20 mouse cellular contexts compared by ENCODE assay signal in the genomic region with DNA sequence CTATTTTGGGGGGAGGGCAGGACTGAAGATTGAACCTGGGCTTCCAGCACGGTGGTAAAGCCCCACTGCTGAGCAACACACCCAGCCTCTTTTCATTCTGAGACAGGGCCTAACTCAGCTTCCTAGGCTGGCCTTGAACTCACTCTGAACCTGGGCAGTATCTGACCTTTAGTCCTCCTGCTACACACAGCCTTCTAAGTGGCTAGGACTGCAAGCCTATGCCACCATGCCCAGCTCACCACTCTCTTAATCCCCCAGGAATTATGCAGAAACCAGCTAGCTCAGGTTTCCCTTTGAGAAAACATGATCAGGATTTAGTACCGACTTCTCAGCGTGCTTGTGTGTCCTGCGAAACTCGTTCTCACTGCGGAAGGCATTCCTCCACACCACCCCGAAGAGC.
"Had no signal": no experiment of that assay in that cellular context is flagged by ENCODE, and none has a peak within 500 bp of the region (broad histone marks: within the 10 kb centered on the region; RNA-seq: fewer than 3 reads in every experiment).

No protein-coding gene starts in this region.

- H3K4me1 ChIP-seq: limb, embryonic 13.5 days; midbrain, embryonic 12.5 days; midbrain, embryonic 15.5 days; neural tube, embryonic 12.5 days; neural tube, embryonic 15.5 days had no signal

- ATAC-seq: intestine, embryonic 16.5 days; liver, postnatal 0 days; lung, postnatal 0 days; midbrain, embryonic 15.5 days had no signal

- H3K27ac ChIP-seq: limb, embryonic 10.5 days; limb, embryonic 13.5 days; liver, embryonic 14.5 days; macrophage; midbrain, embryonic 12.5 days; midbrain, embryonic 15.5 days; neural tube, embryonic 12.5 days; neural tube, embryonic 15.5 days had no signal

- H3K4me3 ChIP-seq: limb, embryonic 10.5 days; limb, embryonic 13.5 days; midbrain, embryonic 12.5 days; midbrain, embryonic 15.5 days; neural tube, embryonic 12.5 days; neural tube, embryonic 15.5 days had no signal

- H3K9ac ChIP-seq: limb, embryonic 13.5 days; liver, embryonic 14.5 days; liver, postnatal 0 days; lung, embryonic 14.5 days; midbrain, embryonic 12.5 days; midbrain, embryonic 15.5 days; neural tube, embryonic 12.5 days; neural tube, embryonic 15.5 days had no signal

- DNase-seq: kidney, adult 18-20 months; kidney, adult 9 months; kidney, postnatal 14 days; kidney, postnatal 4 days; liver; liver, postnatal 0 days; lung, embryonic 14.5 days; right cerebral cortex, adult 18-20 months; right cerebral cortex, postnatal 14 days; right cerebral cortex, postnatal 4 days had no signal

- H3K36me3 ChIP-seq: midbrain, embryonic 12.5 days; midbrain, embryonic 15.5 days had no signal

- H3K9me3 ChIP-seq: limb, embryonic 10.5 days; limb, embryonic 13.5 days; midbrain, embryonic 12.5 days; midbrain, embryonic 15.5 days; neural tube, embryonic 12.5 days; neural tube, embryonic 15.5 days had no signal

- H3K4me2 ChIP-seq: limb, embryonic 13.5 days; lung, embryonic 14.5 days; midbrain, embryonic 12.5 days; midbrain, embryonic 15.5 days; neural tube, embryonic 12.5 days; neural tube, embryonic 15.5 days had no signal

- H3K27me3 ChIP-seq: limb, embryonic 13.5 days; midbrain, embryonic 12.5 days; midbrain, embryonic 15.5 days; neural tube, embryonic 12.5 days; neural tube, embryonic 15.5 days had no signal
